Mouse (Mus musculus) thymus, adult 18-20 months (tissue): ENCODE data around the gene Pbx2.

ENCODE experiments used
- DNase-seq, 2 experiments: peaks; one replicate each; pipeline ENCODE4 v3.0.0; 2022; ENCODE audit warnings: mixed read lengths in 2 of 2

Gene Pbx2

GRCm38 (mm10) chr17:34604061-34604508, 13.0 kb downstream of the Pbx2 start, which contains the start of gene Agpat1:
Agpat1 (plus strand) TSS chr17:34604262.
- peak; percentile 99 for DNase-seq

GRCm38 (mm10) chr17:34604511-34605237, 13.6 kb downstream of the Pbx2 start:
- DNase-seq, result no peak

GRCm38 (mm10) chr17:34605609-34606008, 14.5 kb downstream of the Pbx2 start:
- DNase-seq, result peak; percentile 93 to 94

- peak in 1 of 2 experiments; percentile 56 for DNase-seq
Measured at GRCm38 (mm10) chr17:34606186-34607039, 15.3 kb downstream of the Pbx2 start.

- no peak for DNase-seq
Measured at GRCm38 (mm10) chr17:34607997-34608396, 16.9 kb downstream of the Pbx2 start.

- no peak for DNase-seq
Measured at GRCm38 (mm10) chr17:34611050-34611449, 20.0 kb downstream of the Pbx2 start.

GRCm38 (mm10) chr17:34613054-34613645, 22.1 kb downstream of the Pbx2 start:
- DNase-seq, result no peak

GRCm38 (mm10) chr17:34613830-34614229, 22.8 kb downstream of the Pbx2 start:
- no peak for DNase-seq

GRCm38 (mm10) chr17:34615871-34616270, 24.8 kb downstream of the Pbx2 start, which contains the start of gene Egfl8:
Egfl8 (minus strand) TSS chr17:34615971.
- DNase-seq, result no peak

- DNase-seq, result peak; percentile 57 to 73
Measured at GRCm38 (mm10) chr17:34618999-34619398, 27.9 kb downstream of the Pbx2 start.

- no peak for DNase-seq
Measured at GRCm38 (mm10) chr17:34621006-34621405, 29.9 kb downstream of the Pbx2 start.

GRCm38 (mm10) chr17:34623161-34623560, 32.1 kb downstream of the Pbx2 start:
- no peak for DNase-seq

- DNase-seq, result no peak
Measured at GRCm38 (mm10) chr17:34624981-34625380, 33.9 kb downstream of the Pbx2 start.

GRCm38 (mm10) chr17:34626062-34626772, 35.2 kb downstream of the Pbx2 start:
- peak in 1 of 2 experiments; percentile 46 for DNase-seq

GRCm38 (mm10) chr17:34626773-34627092, 35.7 kb downstream of the Pbx2 start:
- DNase-seq, result peak in 1 of 2 experiments; percentile 54

GRCm38 (mm10) chr17:34627093-34627942, 36.3 kb downstream of the Pbx2 start:
- peak; percentile 65 to 77 for DNase-seq

- DNase-seq, result peak; percentile 59 to 66
Measured at GRCm38 (mm10) chr17:34627943-34628643, 37.0 kb downstream of the Pbx2 start, which contains the start of gene Ppt2. Ppt2 (minus strand) TSS chr17:34628510.

GRCm38 (mm10) chr17:34628644-34628967, 37.5 kb downstream of the Pbx2 start:
- peak in 1 of 2 experiments; percentile 55 for DNase-seq

GRCm38 (mm10) chr17:34629221-34629751, 38.2 kb downstream of the Pbx2 start, which contains the start of gene Prrt1:
Prrt1 (plus strand) TSS chr17:34629533.
- DNase-seq, result peak in 1 of 2 experiments; percentile 48

GRCm38 (mm10) chr17:34629796-34630603, 38.9 kb downstream of the Pbx2 start:
- peak; percentile 81 to 88 for DNase-seq
